Mouse (Mus musculus): ENCODE results near the gene Kif17. TPM values are rescaled to one million over a fixed set of nuclear protein-coding genes. Genes with fewer than 3 reads are reported as not detected.

Kif17 gene
- polyA plus RNA-seq (2015; fragmentation: Nextera tagmentation; extraction: Ambion mirVana): 1.5 and 1.9 TPM in 2 replicates

GRCm38 (mm10) chr4:138250088-138250960, at the start of gene Kif17, which contains the start of gene Sh2d5:
Gene Kif17 (plus strand): TSS chr4:138250435.
Gene Sh2d5 (plus strand): TSS chr4:138250403.
- ATAC-seq (ENCODE audit: insufficient read depth, low FRiP score): peak; percentile 84; the same call in 1 of the 2 replicates
- no peak within 1 kb of the TSS for H3K27ac ChIP-seq (ENCODE audit: low read length)
- WGBS: under 1% methylated on average over 73 of the region's 74 CpGs

GRCm38 (mm10) chr4:138200769-138201168, 49.5 kb upstream of the Kif17 start:
- no peak for ATAC-seq (ENCODE audit: insufficient read depth, low FRiP score)
- Histone ChIP-seq H3K27me3 (ENCODE audit: control insufficient read depth, insufficient read depth, low read length) (no peaks in the 10 kb centered on the region), H3K4me3 (replicated peaks; ENCODE audit: low read length) (no peak overlapping the region), H3K9ac (ENCODE audit: low read length) (no peak overlapping the region), H3K4me1 (ENCODE audit: control insufficient read depth, insufficient read depth, low read length) (no peaks in the 10 kb centered on the region), H3K9me3 (replicated peaks; ENCODE audit: control insufficient read depth, low read length) (no peaks in the 10 kb centered on the region), H3K36me3 (ENCODE audit: control insufficient read depth, insufficient read depth, low read length) (peaks cover 24% of the 10 kb centered on the region), H3K27ac (ENCODE audit: low read length) (no peak overlapping the region), H3K4me2 (ENCODE audit: low read depth, low read length) (no peak overlapping the region)
- 85% methylated on average over 3 of the region's 3 CpGs for WGBS

More at GRCm38 (mm10) chr4:138250088-138250960, at the start of gene Kif17, which contains the start of gene Sh2d5:
- Histone ChIP-seq H3K9me3 (replicated peaks; ENCODE audit: control insufficient read depth, low read length) (no peaks in the 10 kb centered on the region), H3K9ac (ENCODE audit: low read length) (peak within 1 kb of the TSS; percentile 60), H3K27me3 (ENCODE audit: control insufficient read depth, insufficient read depth, low read length) (peaks cover 10% of the 10 kb centered on the region), H3K4me2 (ENCODE audit: low read depth, low read length) (peak within 1 kb of the TSS; percentile 97), H3K4me3 (replicated peaks; ENCODE audit: low read length) (peak within 1 kb of the TSS; percentile 55), H3K4me1 (ENCODE audit: control insufficient read depth, insufficient read depth, low read length) (peaks cover 19% of the 10 kb centered on the region), H3K36me3 (ENCODE audit: control insufficient read depth, insufficient read depth, low read length) (0 out of 2 replicates have a peak, but pooled peaks cover 6% of the 10 kb centered on the region)

DNA sequence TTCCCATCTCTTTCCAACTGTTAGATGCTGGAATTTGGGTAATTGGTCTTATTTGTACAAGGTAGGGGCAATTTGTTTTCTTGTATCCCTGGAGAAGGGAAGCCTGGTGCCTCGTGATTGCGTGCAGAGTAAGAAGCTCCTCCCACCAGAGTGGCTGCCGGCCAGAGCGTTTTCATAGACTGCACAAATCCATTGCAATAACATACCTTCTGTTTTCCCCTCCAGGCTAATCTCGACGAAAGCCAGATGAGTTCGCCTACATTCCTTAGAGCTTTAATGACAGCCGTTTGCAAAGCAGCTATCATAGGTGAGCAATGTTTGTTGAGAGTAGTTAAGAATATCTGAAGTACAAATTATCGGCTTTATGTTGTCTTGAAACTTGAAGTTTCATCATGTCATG, 48.5 kb upstream of the Kif17 start:
- Histone ChIP-seq H3K9me3 (replicated peaks; ENCODE audit: control insufficient read depth, low read length) (no peaks in the 10 kb centered on the region), H3K9ac (ENCODE audit: low read length) (no peak overlapping the region), H3K36me3 (ENCODE audit: control insufficient read depth, insufficient read depth, low read length) (peaks cover 26% of the 10 kb centered on the region), H3K27me3 (ENCODE audit: control insufficient read depth, insufficient read depth, low read length) (no peaks in the 10 kb centered on the region), H3K4me2 (ENCODE audit: low read depth, low read length) (no peak overlapping the region), H3K4me3 (replicated peaks; ENCODE audit: low read length) (no peak overlapping the region), H3K27ac (ENCODE audit: low read length) (no peak overlapping the region), H3K4me1 (ENCODE audit: control insufficient read depth, insufficient read depth, low read length) (no peaks in the 10 kb centered on the region)
- WGBS: 58% methylated on average over 9 of the region's 9 CpGs
- ATAC-seq (ENCODE audit: insufficient read depth, low FRiP score): no peak

DNA sequence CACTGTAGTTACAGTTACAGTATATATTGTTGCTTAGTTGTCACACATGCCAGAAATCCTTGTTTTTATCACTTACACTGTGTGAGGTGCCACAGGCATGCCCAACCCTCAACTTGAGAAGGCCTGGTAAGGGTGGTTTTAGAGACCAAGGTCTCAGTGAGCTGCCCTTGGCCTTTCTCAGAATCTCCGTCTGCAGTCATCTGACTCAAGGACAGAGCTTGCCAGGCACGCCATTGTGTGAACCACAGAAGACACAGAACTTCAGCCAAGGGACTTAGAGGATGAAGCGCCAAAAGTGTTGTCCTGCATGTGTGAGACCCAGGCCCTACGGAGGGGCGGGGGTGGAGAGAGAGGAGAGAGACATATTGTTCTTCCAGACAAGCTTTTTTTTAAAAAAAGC, 40.1 kb upstream of the Kif17 start:
- Histone ChIP-seq H3K4me1 (ENCODE audit: control insufficient read depth, insufficient read depth, low read length) (no peaks in the 10 kb centered on the region), H3K27ac (ENCODE audit: low read length) (no peak overlapping the region), H3K4me3 (replicated peaks; ENCODE audit: low read length) (no peak overlapping the region), H3K9ac (ENCODE audit: low read length) (no peak overlapping the region), H3K36me3 (ENCODE audit: control insufficient read depth, insufficient read depth, low read length) (peaks cover 13% of the 10 kb centered on the region; the same call in 1 of the 2 replicates), H3K27me3 (ENCODE audit: control insufficient read depth, insufficient read depth, low read length) (no peaks in the 10 kb centered on the region), H3K4me2 (ENCODE audit: low read depth, low read length) (no peak overlapping the region), H3K9me3 (replicated peaks; ENCODE audit: control insufficient read depth, low read length) (no peaks in the 10 kb centered on the region)
- WGBS: 92% methylated on average over 5 of the region's 5 CpGs
- no peak for ATAC-seq (ENCODE audit: insufficient read depth, low FRiP score)

- WGBS: 55% methylated on average over 3 of the region's 3 CpGs
- no peaks in the 10 kb centered on the region for H3K27me3 ChIP-seq (ENCODE audit: control insufficient read depth, insufficient read depth, low read length)
- H3K9me3 ChIP-seq (replicated peaks; ENCODE audit: control insufficient read depth, low read length): no peaks in the 10 kb centered on the region
- peaks cover 17% of the 10 kb centered on the region for H3K4me1 ChIP-seq (ENCODE audit: control insufficient read depth, insufficient read depth, low read length)
- no peak overlapping the region for H3K4me2 ChIP-seq (ENCODE audit: low read depth, low read length)
- ATAC-seq (ENCODE audit: insufficient read depth, low FRiP score): no peak
- H3K4me3 ChIP-seq (replicated peaks; ENCODE audit: low read length): no peak overlapping the region
- H3K9ac ChIP-seq (ENCODE audit: low read length): no peak overlapping the region
- peaks cover 7% of the 10 kb centered on the region; the same call in 1 of the 2 replicates for H3K36me3 ChIP-seq (ENCODE audit: control insufficient read depth, insufficient read depth, low read length)
- H3K27ac ChIP-seq (ENCODE audit: low read length): peak overlapping the region; percentile 53; the same call in 1 of the 2 replicates
Measured at GRCm38 (mm10) chr4:138213861-138214260, 36.4 kb upstream of the Kif17 start.

- peaks cover 29% of the 10 kb centered on the region for H3K4me1 ChIP-seq (ENCODE audit: control insufficient read depth, insufficient read depth, low read length)
- H3K9ac ChIP-seq (ENCODE audit: low read length): peak overlapping the region; percentile 98
- no peaks in the 10 kb centered on the region for H3K9me3 ChIP-seq (replicated peaks; ENCODE audit: control insufficient read depth, low read length)
- H3K4me3 ChIP-seq (replicated peaks; ENCODE audit: low read length): peak overlapping the region; percentile 92
- H3K36me3 ChIP-seq (ENCODE audit: control insufficient read depth, insufficient read depth, low read length): no peaks in the 10 kb centered on the region
- H3K27me3 ChIP-seq (ENCODE audit: control insufficient read depth, insufficient read depth, low read length): no peaks in the 10 kb centered on the region
- peak overlapping the region; percentile 99 for H3K27ac ChIP-seq (ENCODE audit: low read length)
- no peak for ATAC-seq (ENCODE audit: insufficient read depth, low FRiP score)
- peak overlapping the region; percentile 65 for H3K4me2 ChIP-seq (ENCODE audit: low read depth, low read length)
- WGBS: 42% methylated on average over 13 of the region's 13 CpGs
Measured at GRCm38 (mm10) chr4:138215671-138216199, 34.5 kb upstream of the Kif17 start.

GRCm38 (mm10) chr4:138216200-138216890, 33.9 kb upstream of the Kif17 start, which contains the start of gene Hp1bp3:
Gene Hp1bp3 (plus strand): TSS chr4:138216296.
- Histone ChIP-seq H3K9ac (ENCODE audit: low read length) (peak within 1 kb of the TSS; percentile 98), H3K4me1 (ENCODE audit: control insufficient read depth, insufficient read depth, low read length) (peaks cover 29% of the 10 kb centered on the region), H3K4me2 (ENCODE audit: low read depth, low read length) (peak within 1 kb of the TSS; percentile 65), H3K27me3 (ENCODE audit: control insufficient read depth, insufficient read depth, low read length) (no peaks in the 10 kb centered on the region), H3K9me3 (replicated peaks; ENCODE audit: control insufficient read depth, low read length) (no peaks in the 10 kb centered on the region), H3K27ac (ENCODE audit: low read length) (peak within 1 kb of the TSS; percentile 99), H3K36me3 (ENCODE audit: control insufficient read depth, insufficient read depth, low read length) (no peaks in the 10 kb centered on the region), H3K4me3 (replicated peaks; ENCODE audit: low read length) (peak within 1 kb of the TSS; percentile 92)
- WGBS: under 1% methylated on average over 65 of the region's 84 CpGs
- ATAC-seq (ENCODE audit: insufficient read depth, low FRiP score): peak; percentile 74

DNA sequence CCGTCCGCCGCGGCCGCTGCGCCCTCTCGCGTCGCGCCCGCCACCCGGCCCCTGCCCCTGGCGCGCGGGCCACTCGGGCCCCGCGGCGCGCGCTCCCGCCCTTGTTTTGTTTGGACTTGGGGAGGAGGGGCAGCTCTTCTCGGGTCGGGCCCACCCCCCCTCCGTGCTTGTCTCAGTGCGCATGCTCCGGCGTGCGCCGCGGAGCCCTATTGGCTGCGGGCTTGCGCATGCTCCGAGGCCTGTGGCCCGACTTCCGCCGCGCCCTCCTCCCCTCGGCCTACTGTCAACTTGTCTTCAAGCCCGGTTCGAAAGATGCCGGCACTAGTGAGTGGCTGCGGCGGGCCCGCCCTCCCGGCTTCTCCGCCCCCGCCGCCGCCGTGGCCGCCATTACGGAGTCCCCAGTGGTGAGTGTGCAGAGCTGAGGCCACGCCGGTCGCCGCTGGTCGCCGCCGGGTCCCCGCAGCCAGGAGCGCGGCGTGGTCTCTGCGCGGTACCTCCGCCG, 33.3 kb upstream of the Kif17 start:
- Histone ChIP-seq H3K9me3 (replicated peaks; ENCODE audit: control insufficient read depth, low read length) (no peaks in the 10 kb centered on the region), H3K4me3 (replicated peaks; ENCODE audit: low read length) (peak overlapping the region; percentile 92)

More for the DNA sequence above, 33.3 kb upstream of the Kif17 start:
- H3K27ac ChIP-seq (ENCODE audit: low read length): peak overlapping the region; percentile 99
- H3K36me3 ChIP-seq (ENCODE audit: control insufficient read depth, insufficient read depth, low read length): no peaks in the 10 kb centered on the region
- WGBS: under 1% methylated on average over 58 of the region's 68 CpGs
- H3K4me2 ChIP-seq (ENCODE audit: low read depth, low read length): peak overlapping the region; percentile 65
- H3K27me3 ChIP-seq (ENCODE audit: control insufficient read depth, insufficient read depth, low read length): no peaks in the 10 kb centered on the region
- peak overlapping the region; percentile 98 for H3K9ac ChIP-seq (ENCODE audit: low read length)
- peak; percentile 96 for ATAC-seq (ENCODE audit: insufficient read depth, low FRiP score)
- H3K4me1 ChIP-seq (ENCODE audit: control insufficient read depth, insufficient read depth, low read length): peaks cover 29% of the 10 kb centered on the region
